Mouse (Mus musculus) retina, embryonic 14.5 days (tissue): ENCODE results near the gene Crip3.
A peak's percentile ranks its signal among the peaks of the same experiment; 100 is the strongest.

Experiments
- DNase-seq: peaks from one replicate; pipeline ENCODE4 v3.0.0-alpha.2; 2015; ENCODE audit warnings: low spot score

Crip3 gene

DNA sequence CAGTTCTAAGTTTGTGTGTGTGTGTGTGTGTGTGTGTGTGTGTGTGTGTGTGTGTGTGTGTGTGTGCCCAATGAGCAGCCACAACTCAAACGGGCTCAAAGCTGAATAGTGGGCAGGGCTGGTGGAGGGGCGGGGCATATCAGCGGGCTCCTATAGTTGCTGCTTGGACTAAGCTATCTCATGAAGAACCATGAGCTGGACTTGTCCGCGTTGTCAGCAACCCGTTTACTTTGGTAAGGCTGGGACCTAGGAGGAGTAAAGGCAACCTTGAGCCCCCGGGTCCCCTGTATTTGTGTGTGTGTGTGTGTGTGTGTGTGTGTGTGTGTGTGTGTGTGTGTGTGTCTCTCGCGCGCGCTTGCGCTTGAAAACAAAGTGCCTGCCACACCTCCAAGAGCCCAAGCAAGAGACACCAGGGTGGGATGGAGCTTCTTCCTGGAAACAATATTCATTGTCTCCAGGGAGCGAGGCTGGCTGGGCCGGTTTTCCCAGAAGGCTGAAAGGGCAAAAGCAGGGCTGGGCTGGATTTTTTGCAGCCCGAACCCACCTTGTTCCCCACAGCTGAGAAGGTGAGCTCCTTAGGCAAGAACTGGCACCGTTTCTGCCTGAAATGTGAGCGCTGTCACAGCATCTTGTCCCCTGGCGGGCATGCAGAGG, at the start of gene Crip3:
Gene Crip3, plus strand, starts transcription at position 166 of the 654 bp plus-strand sequence.
- DNase-seq: peak; percentile 51

DNA sequence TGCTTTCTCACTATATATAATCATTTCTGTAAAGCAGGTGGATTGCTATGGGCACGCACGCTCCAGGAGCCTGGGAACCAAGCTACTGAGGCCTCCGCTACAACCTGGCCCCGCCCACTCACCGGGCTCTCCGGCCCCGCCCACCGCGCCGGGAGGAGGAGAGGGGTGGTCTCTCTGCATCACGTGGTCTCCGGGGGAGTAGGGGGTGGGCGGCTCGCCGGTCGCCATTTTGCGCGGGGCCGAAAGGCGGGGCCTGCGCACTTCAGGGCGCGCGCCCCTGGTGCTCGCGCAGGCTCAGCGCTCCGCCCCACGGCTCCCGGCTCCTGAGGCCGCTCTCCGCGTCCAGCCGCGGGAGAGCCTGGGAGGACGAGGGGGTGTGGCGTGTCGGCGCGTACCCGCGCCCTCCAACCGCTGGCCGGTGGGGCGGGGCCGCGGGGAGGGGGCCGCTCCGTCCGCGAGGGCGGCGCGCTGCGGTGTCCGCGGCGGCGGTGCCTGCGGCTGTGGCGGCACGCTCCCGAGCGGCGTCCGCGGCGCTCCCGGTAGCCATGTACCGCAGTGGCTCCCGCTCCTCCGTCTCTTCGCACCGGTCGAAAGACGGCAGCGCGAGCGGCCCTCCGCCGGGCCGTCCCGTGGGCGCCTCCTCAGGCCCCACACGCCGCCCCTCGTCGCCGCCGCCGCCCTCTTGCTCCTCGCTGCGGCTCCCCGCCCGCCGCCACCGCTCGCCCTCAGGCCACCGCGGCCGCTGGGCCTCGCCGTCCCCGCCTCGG, 45.2 kb upstream of the Crip3 start, which contains the start of gene Zfp318:
Gene Zfp318, plus strand, starts transcription at position 438 of the 767 bp plus-strand sequence.
- DNase-seq: peak; percentile 96

DNA sequence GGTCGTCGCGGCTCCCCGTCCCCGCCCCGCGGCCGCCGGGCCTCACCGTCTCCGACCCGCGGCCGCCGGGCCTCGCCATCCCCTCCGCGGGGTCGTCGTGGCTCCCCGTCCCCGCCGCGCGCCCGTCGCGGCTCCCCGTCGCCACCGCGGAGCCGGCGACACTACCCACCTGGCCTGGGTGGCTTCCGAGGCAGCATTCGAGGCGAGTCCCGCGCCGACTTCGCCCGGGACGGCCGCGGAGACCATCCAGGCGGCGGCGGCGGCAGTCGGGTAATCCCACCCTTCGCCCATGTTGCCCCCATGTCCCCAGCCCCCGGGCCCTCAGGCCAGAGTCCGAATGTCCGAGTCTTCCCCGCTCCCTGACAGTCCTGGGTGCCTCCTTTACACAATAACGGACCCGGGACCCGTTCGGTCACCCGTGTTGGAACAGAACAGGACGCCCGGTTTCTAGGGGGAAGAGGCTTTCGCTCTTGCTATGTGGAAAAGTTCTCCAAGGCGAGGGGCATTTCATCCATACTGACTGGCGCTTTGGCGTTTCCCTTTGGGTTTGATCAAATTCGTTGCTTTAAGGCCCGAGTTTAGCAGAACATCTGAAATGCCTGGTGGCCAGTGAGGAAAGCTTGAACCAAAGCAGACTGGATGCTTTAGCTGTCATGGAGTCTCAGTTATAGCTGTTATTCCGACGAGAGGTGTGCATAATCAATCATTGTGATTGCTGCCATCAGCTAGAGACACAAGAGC, 44.5 kb upstream of the Crip3 start:
- peak; percentile 31 for DNase-seq

DNA sequence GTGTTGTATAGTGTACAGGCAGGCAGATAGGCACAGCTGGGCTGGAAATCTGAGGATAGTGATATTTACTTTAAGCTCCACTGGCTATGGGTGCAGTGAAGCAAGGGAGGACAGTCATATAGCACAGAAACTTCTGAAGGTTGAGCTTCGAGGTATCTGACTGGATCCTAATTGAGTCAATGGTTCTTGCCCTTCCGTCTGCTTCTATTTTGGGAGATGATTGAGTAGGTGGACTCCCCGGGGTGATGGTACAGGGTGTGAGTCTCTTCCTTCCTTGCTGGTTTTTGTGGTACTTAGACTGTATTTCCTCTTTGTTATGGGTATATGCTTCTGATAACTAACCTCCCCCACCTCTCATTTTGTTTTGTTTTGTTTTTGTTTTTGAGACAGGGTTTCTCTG, 40.5 kb upstream of the Crip3 start:
- DNase-seq: no peak

DNA sequence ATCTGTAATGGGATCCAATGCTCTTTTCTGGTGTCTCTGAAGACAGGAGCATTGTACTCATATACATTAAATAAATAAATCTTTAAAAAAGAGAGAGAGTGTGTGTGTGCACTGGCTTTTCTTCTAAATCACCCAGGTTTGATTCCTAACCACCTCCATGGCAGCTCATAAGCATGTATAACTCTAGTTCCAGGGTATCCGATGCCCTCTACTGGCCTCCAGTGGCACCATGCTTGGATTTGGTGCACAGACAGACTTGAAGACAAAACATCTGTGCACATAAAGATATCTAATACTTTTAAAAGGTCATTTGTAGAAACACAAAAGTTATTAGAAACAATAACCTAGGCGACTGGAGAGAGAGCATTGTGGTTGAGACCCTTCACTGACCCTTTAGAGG, 35.7 kb upstream of the Crip3 start:
- DNase-seq: peak; percentile 72

DNA sequence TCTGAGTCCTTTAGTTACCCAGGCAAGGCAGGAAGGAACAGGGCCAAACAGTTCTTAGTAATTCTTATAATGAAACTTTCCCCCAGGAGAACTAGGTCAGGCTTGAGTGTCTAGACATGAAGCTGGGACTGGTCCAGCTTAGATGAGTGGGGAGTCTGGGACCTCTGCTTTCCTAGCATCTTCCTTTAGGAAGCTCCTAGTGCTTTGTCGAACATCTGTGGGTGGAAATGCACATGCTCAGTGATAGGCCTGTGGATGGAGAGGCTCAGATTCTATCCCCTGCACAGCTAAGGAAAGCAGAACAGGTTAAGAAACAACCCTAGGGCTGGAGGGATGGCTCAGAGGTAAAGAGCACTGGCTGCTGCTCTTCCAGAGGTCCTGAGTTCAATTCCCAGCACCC, 34.1 kb upstream of the Crip3 start:
- no peak for DNase-seq

DNA sequence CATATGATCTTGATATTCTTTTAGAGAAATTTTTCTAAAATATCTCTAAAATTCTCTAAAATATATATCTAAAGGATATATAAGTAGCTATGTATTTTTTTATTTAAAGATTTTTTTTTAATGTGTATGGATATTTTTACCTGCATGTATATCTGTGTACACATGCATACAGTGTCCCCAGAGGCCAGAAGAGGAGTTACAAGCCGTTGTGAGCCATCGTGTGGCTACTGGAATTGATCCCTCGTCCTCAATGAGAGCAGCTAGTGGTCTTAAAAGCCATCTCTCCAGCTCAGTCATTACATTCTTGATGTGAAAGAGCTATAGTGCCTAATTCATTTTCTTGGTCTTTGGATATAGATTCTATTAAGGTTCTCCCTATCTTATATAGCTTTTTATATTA, 20.2 kb upstream of the Crip3 start:
- peak; percentile 49 for DNase-seq

DNA sequence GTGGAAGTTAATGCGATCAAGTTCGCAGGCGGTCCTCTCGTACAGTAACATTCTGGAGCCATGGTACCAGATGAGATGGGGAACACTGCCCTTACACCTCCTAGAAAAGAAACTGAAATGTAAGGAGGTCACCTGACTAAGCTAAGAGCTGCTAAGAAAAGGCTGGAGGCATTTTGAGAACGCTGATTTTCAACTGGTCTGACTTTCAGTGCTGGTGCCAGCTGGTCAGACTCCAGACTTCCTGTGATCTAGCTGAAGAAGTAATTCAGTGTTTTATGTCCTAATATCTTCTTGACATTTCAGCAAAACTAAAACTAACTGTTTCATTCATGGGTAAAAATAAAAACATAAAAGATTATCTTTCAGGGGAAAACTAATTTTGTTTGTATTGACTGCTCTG, 10.1 kb upstream of the Crip3 start:
- DNase-seq: no peak

DNA sequence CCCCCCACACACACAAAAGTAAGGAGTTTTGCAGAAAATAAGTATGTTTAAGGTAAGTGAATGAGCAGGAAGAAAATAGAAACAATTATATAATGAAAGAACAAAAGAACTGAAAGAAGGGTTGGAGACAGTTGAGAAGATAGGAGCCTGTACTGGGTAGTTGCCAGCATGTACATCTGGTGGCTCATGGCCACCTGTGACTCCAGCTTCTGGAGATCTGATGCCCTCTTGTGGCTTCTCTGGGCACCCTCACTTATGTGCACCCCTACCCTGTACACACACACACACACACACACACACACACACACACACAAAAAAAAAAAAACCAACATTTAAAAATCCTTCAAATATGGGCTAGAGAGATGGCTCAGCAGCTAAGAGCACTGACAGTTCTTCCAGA, 9.0 kb upstream of the Crip3 start:
- no peak for DNase-seq

DNA sequence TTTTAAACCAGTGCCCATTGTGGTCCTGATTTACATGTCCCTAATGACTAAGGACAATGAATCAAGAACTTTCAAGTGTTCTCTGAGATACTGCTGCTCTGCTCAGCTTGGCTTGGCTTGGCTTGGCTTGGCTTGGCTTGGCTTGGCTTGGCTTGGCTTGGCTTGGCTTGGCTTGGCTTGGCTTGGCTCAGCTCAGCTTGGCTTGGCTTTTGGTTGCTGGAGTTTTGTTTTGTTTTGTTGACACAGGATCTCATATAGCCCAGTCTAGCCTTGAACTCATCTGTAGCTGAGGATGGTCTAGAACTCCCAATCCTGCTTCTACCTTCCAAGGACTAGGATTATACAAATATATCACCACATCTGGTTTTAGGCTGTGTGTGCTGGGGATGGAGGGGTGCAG, 2.2 kb upstream of the Crip3 start:
- DNase-seq: no peak

DNA sequence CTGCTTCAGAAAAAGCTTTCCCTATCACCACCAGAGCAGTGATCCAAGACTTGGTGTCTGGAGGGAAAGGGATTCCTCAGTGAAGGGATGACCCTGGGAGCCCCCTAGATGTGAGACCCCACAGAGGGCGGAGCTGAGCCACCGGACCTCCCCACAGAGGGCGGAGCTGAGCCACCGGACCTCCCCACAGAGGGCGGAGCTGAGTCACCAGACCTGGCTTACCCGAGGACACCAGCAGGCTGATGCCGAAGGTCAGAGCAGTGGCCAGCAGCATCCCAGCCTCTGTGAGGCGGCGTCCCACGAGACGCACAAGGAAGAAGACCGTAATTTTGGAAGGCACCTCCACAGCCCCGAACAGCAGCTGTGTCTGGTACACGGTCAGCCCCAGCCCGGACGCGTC, 4.9 kb downstream of the Crip3 start:
- DNase-seq: peak; percentile 66

DNA sequence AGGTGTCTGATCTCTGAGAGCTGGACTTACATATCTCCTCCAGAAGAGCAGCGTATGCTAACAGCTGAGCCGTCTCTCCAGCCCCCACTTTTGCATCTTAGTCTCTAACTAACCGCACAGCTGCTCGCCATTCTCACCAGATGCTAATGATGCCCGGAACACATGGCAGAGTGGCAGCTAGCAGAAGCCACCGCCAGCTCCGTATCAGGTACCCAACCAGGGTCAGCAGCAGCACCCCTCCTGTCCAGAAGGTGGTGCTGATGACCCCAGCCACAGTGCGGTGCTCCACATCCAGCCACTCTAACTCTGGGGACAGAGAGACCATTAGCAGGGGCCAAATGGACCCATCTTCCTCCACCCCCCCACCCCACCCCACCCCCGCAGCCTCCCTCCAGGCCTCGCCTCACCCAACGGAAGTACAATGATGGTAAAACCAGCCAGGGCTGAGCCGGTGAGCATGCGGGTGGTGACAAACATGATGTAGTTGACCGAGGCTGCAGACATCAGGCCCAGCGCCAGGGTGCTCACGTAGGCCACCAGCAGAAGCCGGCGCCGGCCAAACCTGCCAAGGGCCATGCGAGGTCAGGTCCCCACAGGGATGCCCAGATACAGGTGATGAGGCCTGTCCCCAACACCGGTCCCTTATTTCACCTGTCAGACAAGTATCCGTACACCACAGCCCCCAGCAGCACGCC, 8.1 kb downstream of the Crip3 start:
- peak; percentile 77 for DNase-seq

DNA sequence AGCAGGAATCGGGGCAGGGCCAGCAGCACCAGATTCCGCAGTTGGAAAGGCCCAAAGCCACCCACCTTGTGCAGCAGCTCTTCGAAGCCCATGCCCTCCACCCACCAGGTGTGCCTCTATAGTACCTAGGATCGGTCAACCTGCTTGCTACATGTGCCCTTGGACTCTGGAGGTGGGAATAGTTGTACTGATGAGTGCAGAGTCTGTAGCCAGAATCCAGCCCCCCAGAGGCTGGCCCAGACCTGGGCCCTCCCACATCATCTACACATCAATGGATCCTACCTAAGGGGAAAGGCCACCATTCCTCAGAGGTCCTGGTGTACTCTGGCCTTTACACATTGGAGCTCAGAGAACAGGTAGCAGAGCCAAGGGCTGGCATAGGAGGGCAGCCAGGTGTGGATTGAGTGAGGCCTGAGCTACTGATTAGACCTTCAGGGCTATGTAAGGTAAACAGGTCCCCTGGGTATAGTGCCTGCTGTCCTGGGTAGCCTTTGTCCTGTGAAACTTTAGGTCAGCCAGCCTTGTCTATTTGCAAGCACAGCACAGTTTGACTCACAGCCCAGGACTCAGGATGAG, 9.7 kb downstream of the Crip3 start, which contains the start of gene Slc22a7:
Gene Slc22a7, minus strand, starts transcription at position 160 of the 576 bp plus-strand sequence.
- no peak for DNase-seq

DNA sequence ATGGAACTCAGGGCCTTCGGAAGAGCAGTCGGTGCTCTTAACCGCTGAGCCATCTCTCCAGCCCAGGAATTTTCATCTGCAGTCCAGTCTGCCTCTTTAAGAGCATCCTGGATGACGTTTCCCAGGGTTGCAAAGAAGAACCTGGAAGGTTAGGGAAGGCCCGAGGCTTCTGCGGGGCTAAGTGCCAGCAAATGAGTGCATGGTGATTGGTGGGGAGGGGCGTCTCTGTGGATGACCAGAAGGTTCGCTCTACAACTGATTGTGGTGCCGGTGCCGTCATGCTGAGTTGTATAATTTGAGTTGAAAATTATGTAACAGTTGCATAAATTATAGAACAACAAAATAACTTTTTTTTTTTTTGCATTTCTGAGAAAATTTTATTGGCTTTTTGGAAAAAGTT, 10.4 kb downstream of the Crip3 start:
- DNase-seq: no peak

DNA sequence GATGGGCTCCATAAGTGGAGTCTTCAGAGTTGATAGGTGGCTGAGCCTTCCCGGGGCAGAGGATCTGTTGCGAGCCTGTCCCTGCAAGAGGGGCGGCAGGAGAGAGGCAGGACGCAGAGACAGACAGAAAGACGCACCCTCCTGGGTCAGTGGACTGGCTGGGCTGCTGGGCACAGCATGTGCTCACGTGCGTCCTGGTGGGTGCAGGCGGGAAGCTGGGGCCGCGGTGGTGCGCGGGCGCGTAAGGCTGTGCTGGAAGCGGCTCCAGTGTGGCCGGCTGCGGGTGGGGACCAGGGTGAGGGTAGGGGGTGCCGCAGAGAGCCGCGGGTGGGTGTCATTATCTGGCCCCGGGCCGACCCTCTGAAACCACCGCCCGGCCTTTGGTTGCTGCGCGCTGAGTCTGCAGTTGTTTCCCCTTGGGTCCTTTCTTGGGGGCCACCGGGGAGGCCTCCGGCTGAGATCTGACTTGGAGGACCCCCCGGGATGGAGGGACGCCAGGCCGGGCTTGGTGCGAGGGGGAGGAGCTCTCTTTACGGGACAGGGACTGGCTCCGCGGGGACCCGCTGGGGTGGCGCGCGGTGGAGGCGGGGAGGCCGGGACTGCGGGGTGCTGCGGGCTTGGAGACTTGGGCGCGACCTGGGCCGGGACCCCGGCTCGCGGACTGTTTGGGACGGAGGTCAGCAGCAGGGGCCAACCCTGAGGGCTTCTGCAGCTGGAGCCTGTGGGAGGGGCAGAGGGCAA, 16.3 kb downstream of the Crip3 start:
- no peak for DNase-seq

DNA sequence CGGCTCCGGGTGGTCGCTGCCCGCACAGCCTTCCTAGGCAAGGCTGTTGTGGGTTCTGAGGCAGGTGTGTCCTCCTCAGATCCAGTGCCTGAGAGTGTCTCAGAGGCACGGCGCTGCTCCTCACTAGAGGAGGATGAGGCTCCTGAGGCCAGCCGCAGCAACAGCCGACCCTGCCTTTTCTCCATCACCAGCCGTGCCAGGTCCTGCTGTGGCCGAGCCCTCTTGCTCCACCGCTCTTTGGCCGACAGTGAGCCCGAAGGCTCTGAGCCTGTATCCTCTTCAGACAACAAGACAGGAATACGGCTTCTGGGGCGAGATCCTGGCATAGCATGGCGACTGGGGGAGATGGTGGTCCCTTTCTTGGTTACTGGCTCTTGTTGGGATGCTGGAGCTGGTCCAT, 17.5 kb downstream of the Crip3 start:
- DNase-seq: no peak

DNA sequence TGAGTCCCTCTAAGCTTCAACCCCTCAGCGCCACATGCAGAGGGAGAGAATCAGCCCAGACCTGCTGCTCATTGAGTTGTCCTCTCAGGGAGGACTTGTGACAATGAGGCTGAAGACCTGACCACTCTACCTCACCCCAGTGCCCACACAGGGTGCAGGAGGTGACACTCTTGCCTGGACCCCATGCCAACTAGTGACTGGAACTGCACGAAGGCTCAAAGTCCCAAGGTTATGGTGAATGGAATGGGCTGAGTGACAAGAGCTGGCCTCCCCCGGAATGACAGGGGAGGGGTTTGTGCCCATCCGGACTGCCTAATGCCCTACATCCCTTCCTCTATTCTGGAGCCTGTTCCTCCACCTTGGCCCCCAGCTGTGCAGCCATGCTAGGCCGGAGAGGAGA, 24.0 kb downstream of the Crip3 start:
- no peak for DNase-seq

DNA sequence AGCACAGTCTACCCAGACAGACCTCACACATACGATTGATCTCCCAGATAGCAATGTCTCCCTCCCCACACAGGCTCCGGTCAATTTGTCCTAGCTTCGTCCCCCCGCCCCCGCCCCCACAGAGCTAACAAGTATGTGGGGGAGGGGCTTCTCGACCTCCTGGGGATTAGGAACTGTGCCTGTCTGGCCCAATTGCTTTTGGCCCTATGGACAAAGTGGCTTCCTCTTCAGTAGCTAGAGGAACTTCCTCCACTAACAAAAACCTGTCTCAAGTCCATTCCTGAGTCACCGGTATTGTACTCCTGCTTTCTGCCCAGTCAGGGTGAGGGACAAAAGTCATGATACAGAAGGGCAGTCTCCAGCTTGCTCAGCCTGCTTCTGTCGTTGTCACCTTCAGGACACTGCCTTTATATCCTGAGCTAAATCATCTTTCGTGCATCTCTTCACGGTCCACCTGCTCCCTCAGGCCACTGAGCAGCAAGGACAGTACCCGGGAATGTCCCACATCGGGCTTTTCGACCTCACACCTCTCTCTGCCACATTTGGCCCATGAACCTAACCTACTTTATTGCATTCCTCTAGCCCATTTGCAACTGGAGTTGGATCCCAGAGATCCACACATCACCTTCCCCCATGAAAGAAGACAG, 24.7 kb downstream of the Crip3 start:
- DNase-seq: peak; percentile 57

DNA sequence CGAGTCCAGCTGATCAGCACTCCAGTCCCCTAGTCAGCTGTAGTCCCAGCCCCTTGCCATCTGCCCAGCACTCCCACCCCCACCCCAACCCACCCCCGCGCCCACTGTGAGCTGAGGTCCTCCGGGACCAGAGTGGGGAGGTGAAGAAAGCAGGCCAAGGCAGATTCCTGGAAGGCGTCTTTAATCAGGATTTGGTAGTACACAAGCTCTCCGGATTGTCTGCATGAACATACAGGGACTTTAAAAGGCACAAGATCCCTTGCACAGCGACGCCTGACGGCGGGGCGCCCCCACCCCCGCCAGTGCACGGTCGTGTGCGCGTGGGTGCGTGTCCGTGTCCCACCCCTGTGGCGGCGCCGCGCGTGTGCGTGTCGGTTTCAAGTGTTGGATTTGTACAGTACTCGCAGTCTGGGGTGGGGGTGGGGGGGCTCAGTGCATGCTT, 25.3 kb downstream of the Crip3 start:
- peak; percentile 60 for DNase-seq

DNA sequence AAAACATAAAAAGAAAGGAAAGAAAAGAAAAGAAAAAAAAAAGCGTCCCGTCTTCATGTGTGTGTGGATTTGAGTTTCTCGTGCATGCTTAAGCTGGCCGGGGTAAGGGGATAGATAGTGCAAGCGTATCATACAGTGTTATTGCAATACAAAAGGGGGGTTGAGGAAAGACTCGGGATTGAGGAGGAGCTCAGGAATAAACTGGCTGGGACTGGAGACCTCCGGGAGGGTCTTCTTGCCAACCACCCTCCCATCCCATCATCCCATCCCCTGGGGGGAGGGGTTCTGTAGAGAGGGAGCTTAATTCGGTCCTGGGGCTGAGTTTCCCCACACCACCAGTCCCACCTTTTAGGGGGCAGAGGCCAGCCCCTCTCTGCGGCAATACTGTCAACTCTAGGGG, 25.8 kb downstream of the Crip3 start:
- peak; percentile 40 for DNase-seq
